Comparison of ENCODE assay signal across 7 mouse cellular contexts in the genomic region with DNA sequence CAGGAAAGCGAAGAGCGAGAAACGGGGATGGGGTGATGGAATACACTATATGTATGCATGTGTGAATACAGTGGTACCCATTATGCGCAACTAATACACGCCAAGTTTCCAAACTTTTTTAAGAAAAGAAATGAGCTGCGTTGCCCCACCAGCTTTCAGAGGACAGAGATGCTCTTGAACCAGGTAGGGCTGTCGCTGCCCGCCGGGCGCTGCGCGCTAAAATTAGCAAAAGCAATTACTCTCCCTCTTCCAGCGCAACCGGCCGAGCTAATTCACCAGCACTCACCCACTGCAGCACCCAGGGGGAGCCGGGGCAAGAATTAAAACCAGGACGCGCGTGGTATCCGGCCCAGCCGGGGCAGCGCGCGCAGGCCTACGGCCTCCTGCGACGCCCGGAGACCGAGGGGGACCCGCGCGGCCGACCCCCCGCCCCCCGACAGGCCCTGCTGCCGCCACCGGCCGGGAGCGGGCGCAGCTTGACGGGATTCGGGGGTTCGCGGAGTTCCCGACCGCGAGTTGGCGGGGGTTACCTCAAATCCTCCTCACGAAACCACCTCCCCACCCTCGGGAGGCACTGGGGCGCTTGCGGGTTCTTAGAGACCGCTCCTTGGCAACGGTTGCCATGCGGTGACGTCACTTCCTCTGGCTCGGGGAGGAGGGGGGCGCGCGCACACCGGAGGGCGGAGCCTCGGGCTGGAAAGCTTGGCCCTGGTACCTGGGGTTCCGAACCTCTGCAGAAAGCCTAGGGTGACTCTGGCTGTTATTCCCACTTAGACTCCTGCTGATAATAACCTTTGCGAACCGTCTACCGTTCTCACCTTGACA. TPM values are rescaled to one million over a fixed set of nuclear protein-coding genes. Genes with fewer than 3 reads are reported as not detected.
A peak's percentile ranks its signal among the peaks of the same experiment; 100 is the strongest.
DNase-seq lines count a peak whose midpoint lies in the region; ATAC-seq lines count a peak whose summit lies in the region.

Ift81 (minus strand) TSS at position 611 of the 825 bp plus-strand sequence.

- H3K9me3 ChIP-seq in limb, embryonic 10.5 days (replicated peaks) = no peaks in the 10 kb centered on the region
- H3K9me3 ChIP-seq in midbrain, embryonic 13.5 days = no peaks in the 10 kb centered on the region

- H3K36me3 ChIP-seq in limb, embryonic 10.5 days = peaks cover 17% of the 10 kb centered on the region
- H3K36me3 ChIP-seq in midbrain, embryonic 13.5 days = peaks cover 12% of the 10 kb centered on the region

- peaks cover 34% of the 10 kb centered on the region for H3K4me1 ChIP-seq in limb, embryonic 10.5 days
- H3K4me1 ChIP-seq in midbrain, embryonic 13.5 days (replicated peaks) = peaks cover 19% of the 10 kb centered on the region

- peak within 1 kb of the TSS; percentile 86 for H3K4me3 ChIP-seq in limb, embryonic 10.5 days
- peak within 1 kb of the TSS; percentile 85 for H3K4me3 ChIP-seq in midbrain, embryonic 13.5 days (replicated peaks)

- peak; percentile 90 for DNase-seq in adrenal gland, adult 8-10 months
- peak; percentile 95 for DNase-seq in embryo, embryonic 9.5 days (ENCODE audit: extremely low spot score)
- peak; percentile 89 for DNase-seq in kidney, adult 11 months
- peak; percentile 99 for DNase-seq in limb, embryonic 10.5 days (ENCODE audit: low spot score)
- DNase-seq in spleen, adult 12 weeks (ENCODE audit: low spot score) = peak; percentile 74

- H3K27ac ChIP-seq in limb, embryonic 10.5 days = peak within 1 kb of the TSS; percentile 99
- H3K27ac ChIP-seq in midbrain, embryonic 13.5 days = peak within 1 kb of the TSS; percentile 92

- 2% methylated on average over 67 of the region's 67 CpGs for WGBS in limb, embryonic 10.5 days
- WGBS in midbrain, embryonic 13.5 days = 2% methylated on average over 67 of the region's 67 CpGs

- H3K4me2 ChIP-seq in midbrain, embryonic 13.5 days (replicated peaks) = peak within 1 kb of the TSS; percentile 69

- no peaks in the 10 kb centered on the region for H3K27me3 ChIP-seq in limb, embryonic 10.5 days (ENCODE audit: low read depth, poor library complexity, severe bottlenecking)
- no peaks in the 10 kb centered on the region for H3K27me3 ChIP-seq in midbrain, embryonic 13.5 days

- ATAC-seq in granulocyte monocyte progenitor cell, adult 5-6 weeks (replicated peaks; ENCODE audit: poor library complexity, severe bottlenecking) = peak; percentile 97
- peak; percentile 94 for ATAC-seq in midbrain, embryonic 13.5 days

- H3K9ac ChIP-seq in midbrain, embryonic 13.5 days (replicated peaks) = peak within 1 kb of the TSS; percentile 89

RNA-seq across cellular contexts. Expression of gene Ift81, which starts in this region (rescaled TPM):
- 10 to 100 TPM; 13.9 to 30.8 (median 21.5) TPM for total RNA-seq in adrenal gland, adult 8-10 months (2022)
- 0.67 and 1.5 TPM in 2 replicates for total RNA-seq in granulocyte monocyte progenitor cell, adult 5-6 weeks (2014; fragmentation: Nextera tagmentation)
- total RNA-seq in granulocyte monocyte progenitor cell, adult 5-6 weeks (2017) = 2.7 and 9.5 TPM in 2 replicates
- polyA plus RNA-seq in limb, embryonic 10.5 days (2016; fragmentation: Nextera tagmentation; extraction: Ambion mirVana) = 35.3 and 42.2 TPM in 2 replicates
- polyA plus RNA-seq in midbrain, embryonic 13.5 days (2015; fragmentation: Nextera tagmentation; extraction: Ambion mirVana) = 76.2 and 84.5 TPM in 2 replicates

Comparison
In these comparisons a context has a peak if more than half of its experiments do, and no peak if none do; other contexts are left out.
1. Peak in every context shown above with its lines: DNase-seq, ATAC-seq, H3K4me3 ChIP-seq and H3K27ac ChIP-seq.